Comparison of ENCODE assay signal across 24 mouse cellular contexts in the genomic region with DNA sequence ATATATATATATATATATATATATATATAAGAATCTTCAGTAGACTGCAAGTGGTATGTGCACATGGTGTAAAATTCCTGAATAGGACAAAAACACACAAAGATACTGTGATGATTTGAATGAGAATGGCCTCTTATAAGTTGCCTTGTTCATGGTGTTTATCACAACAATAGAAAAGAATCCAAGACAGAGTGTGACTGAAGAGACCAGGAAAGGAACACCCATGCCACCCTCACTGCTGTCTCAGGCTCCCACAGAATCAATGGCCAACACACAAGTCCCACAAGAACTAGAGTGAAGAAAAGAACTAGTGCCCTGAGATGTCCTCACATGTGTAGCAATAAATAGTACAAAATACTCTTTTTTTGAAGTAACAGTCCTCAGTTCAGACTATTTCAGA. TPM values are rescaled to one million over a fixed set of nuclear protein-coding genes. Genes with fewer than 3 reads are reported as not detected.
A peak's percentile ranks its signal among the peaks of the same experiment; 100 is the strongest.
DNase-seq lines count a peak whose midpoint lies in the region; ATAC-seq and TF ChIP-seq lines count a peak whose summit lies in the region.
"Had no signal": no experiment of that assay in that cellular context is flagged by ENCODE, and none has a peak within 500 bp of the region (broad histone marks: within the 10 kb centered on the region; RNA-seq: fewer than 3 reads in every experiment).

No protein-coding gene starts in this region.

- DNase-seq in midbrain, embryonic 11.5 days (ENCODE audit: low spot score, missing footprints), result peak; percentile 66
- DNase-seq in ES-E14 (ENCODE audit: low read depth, low spot score), result peak; percentile 9
- peak; percentile 66 for DNase-seq in ZHBTc4 (ENCODE audit: low read depth, low spot score)
- DNase-seq in cerebellum, postnatal 4 days (ENCODE audit: low spot score in 2 of 2), result no peak
- DNase-seq: adrenal gland, postnatal 10 days; adrenal gland, postnatal 25 days; cerebellum, adult 11 months; cerebellum, adult 18-20 months; cerebellum, adult 8-10 months; cerebellum, adult 9-11 months; cerebellum, postnatal 14 days; cerebellum, postnatal 36 days had no signal

- H3K36me3 ChIP-seq in midbrain, embryonic 11.5 days (ENCODE audit: control insufficient read depth, insufficient read depth, low read length), result no peaks in the 10 kb centered on the region
- no peaks in the 10 kb centered on the region for H3K36me3 ChIP-seq in midbrain, embryonic 16.5 days (ENCODE audit: control insufficient read depth, insufficient read depth, low read length)
- no peaks in the 10 kb centered on the region for H3K36me3 ChIP-seq in ES-E14 (ENCODE audit: control insufficient read depth, insufficient read depth, low read length, poor library complexity, severe bottlenecking)
- H3K36me3 ChIP-seq: embryonic facial prominence, embryonic 10.5 days; embryonic facial prominence, embryonic 12.5 days; forebrain, embryonic 10.5 days; forebrain, embryonic 12.5 days; G1E had no signal

- H3K4me1 ChIP-seq in midbrain, embryonic 11.5 days (ENCODE audit: control insufficient read depth, insufficient read depth, low read length), result no peaks in the 10 kb centered on the region; the same call in 1 of the 2 replicates
- no peaks in the 10 kb centered on the region for H3K4me1 ChIP-seq in midbrain, embryonic 16.5 days (ENCODE audit: control insufficient read depth, insufficient read depth, low read length)
- no peaks in the 10 kb centered on the region for H3K4me1 ChIP-seq in ES-E14 (ENCODE audit: control insufficient read depth in 2 of 2, insufficient read depth in 2 of 2, low read length in 2 of 2, poor library complexity in 1 of 2)
- H3K4me1 ChIP-seq: forebrain, embryonic 10.5 days; forebrain, embryonic 12.5 days had no signal

- no peaks in the 10 kb centered on the region for H3K9me3 ChIP-seq in midbrain, embryonic 11.5 days (ENCODE audit: control insufficient read depth, low read length)
- H3K9me3 ChIP-seq in midbrain, embryonic 16.5 days (replicated peaks; ENCODE audit: control insufficient read depth, low read length, poor library complexity, severe bottlenecking), result no peaks in the 10 kb centered on the region
- H3K9me3 ChIP-seq in ES-E14 (ENCODE audit: control insufficient read depth, insufficient read depth, low read depth, low read length), result no peaks in the 10 kb centered on the region
- H3K9me3 ChIP-seq: embryonic facial prominence, embryonic 10.5 days; embryonic facial prominence, embryonic 12.5 days; forebrain, embryonic 10.5 days; forebrain, embryonic 12.5 days; G1E had no signal

- in situ Hi-C loops in ES-E14 (cut with MboI; ENCODE audit: low sequenced_read_pairs in 2 of 2, unreplicated experiment in 2 of 2), result no loop called here

- no peak for ATAC-seq in midbrain, embryonic 11.5 days (ENCODE audit: low FRiP score)
- ATAC-seq in midbrain, embryonic 16.5 days, result no peak
- ATAC-seq in erythroblast, adult 5-6 weeks (replicated peaks; ENCODE audit: low FRiP score, poor library complexity, severe bottlenecking), result no peak
- ATAC-seq: activated CD4-positive, CD25-positive, alpha-beta regulatory T cell, adult 4 months; forebrain, embryonic 14.5 days; forebrain, embryonic 16.5 days; Patski had no signal

- peaks cover 20% of the 10 kb centered on the region for H3K27me3 ChIP-seq in midbrain, embryonic 11.5 days (ENCODE audit: control insufficient read depth, insufficient read depth, low read length)
- peaks cover 11% of the 10 kb centered on the region for H3K27me3 ChIP-seq in midbrain, embryonic 16.5 days (ENCODE audit: control insufficient read depth, insufficient read depth, low read depth, low read length)
- H3K27me3 ChIP-seq: embryonic facial prominence, embryonic 12.5 days; forebrain, embryonic 12.5 days; Patski had no signal

- no peak overlapping the region for H3K4me3 ChIP-seq in midbrain, embryonic 11.5 days (ENCODE audit: low read depth, low read length)
- H3K4me3 ChIP-seq in midbrain, embryonic 16.5 days (ENCODE audit: low read depth, low read length), result no peak overlapping the region
- H3K4me3 ChIP-seq in ES-E14 (ENCODE audit: insufficient read depth in 1 of 2, low read depth in 1 of 2, low read length in 2 of 2, poor library complexity in 1 of 2, severe bottlenecking in 1 of 2), result no peak overlapping the region
- H3K4me3 ChIP-seq: embryonic facial prominence, embryonic 10.5 days; embryonic facial prominence, embryonic 12.5 days; erythroblast, embryonic 14.5 days; forebrain, embryonic 10.5 days; forebrain, embryonic 12.5 days had no signal

- no peak overlapping the region for H3K9ac ChIP-seq in midbrain, embryonic 11.5 days (ENCODE audit: low read length)
- no peak overlapping the region for H3K9ac ChIP-seq in midbrain, embryonic 16.5 days (ENCODE audit: low read depth, low read length)
- H3K9ac ChIP-seq in ES-E14 (ENCODE audit: insufficient read depth, low read depth, low read length, poor library complexity, severe bottlenecking), result no peak overlapping the region
- H3K9ac ChIP-seq: embryonic facial prominence, embryonic 12.5 days; forebrain, embryonic 12.5 days had no signal

- H3K4me2 ChIP-seq in midbrain, embryonic 11.5 days, result no peak overlapping the region
- H3K4me2 ChIP-seq in midbrain, embryonic 16.5 days (ENCODE audit: low read length), result no peak overlapping the region
- H3K4me2 ChIP-seq: embryonic facial prominence, embryonic 12.5 days; forebrain, embryonic 12.5 days had no signal

- H3K27ac ChIP-seq in midbrain, embryonic 11.5 days (ENCODE audit: low read depth, low read length), result no peak overlapping the region
- no peak overlapping the region for H3K27ac ChIP-seq in midbrain, embryonic 16.5 days (ENCODE audit: low read length)
- no peak overlapping the region for H3K27ac ChIP-seq in ES-E14 (ENCODE audit: insufficient read depth, low read depth, low read length, poor library complexity, severe bottlenecking)
- H3K27ac ChIP-seq: embryonic facial prominence, embryonic 10.5 days; embryonic facial prominence, embryonic 12.5 days; forebrain, embryonic 10.5 days; forebrain, embryonic 12.5 days had no signal

TF ChIP-seq in ES-E14, 5 proteins besides CTCF, POLR2A, EP300 and RAD21:
- TF ChIP-seq ZC3H11A (IDR thresholded peaks at IDR 0.05; ENCODE audit: borderline replicate concordance, low read depth, low read length) (no peak), CHD2 (IDR thresholded peaks at IDR 0.05; ENCODE audit: low read depth, low read length) (no peak), MAFK (IDR thresholded peaks at IDR 0.05; ENCODE audit: insufficient read depth, low read depth, low read length) (no peak), HCFC1 (IDR thresholded peaks at IDR 0.05; ENCODE audit: borderline replicate concordance, insufficient read depth, low read length) (no peak), ZNF384 (IDR thresholded peaks at IDR 0.05; ENCODE audit: low read depth, low read length) (no peak)

RNA-seq across cellular contexts. Expression of a gene that starts 26.3 kb away (rescaled TPM):
- 110 and 112 TPM in 2 replicates for polyA plus RNA-seq in midbrain, embryonic 11.5 days (2014; fragmentation: Nextera tagmentation; extraction: Ambion mirVana)
- 138 and 141 TPM in 2 replicates for polyA plus RNA-seq in midbrain, embryonic 16.5 days (2015; fragmentation: Nextera tagmentation; extraction: Ambion mirVana)
- 7.8 and 14.3 TPM in 2 replicates for total RNA-seq in ES-E14 (2012; rRNA removed)
- total RNA-seq in erythroblast, adult 5-6 weeks (2015; ENCODE audit: low replicate concordance), result 2.7 and 6.7 TPM in 2 replicates
- total RNA-seq in erythroblast, adult 5-6 weeks (2017; ENCODE audit: low replicate concordance), result 4.6 and 16.9 TPM in 2 replicates

RNA-seq across cellular contexts. Expression of a gene that starts 47.2 kb away (rescaled TPM):
- polyA plus RNA-seq in midbrain, embryonic 11.5 days (2014; fragmentation: Nextera tagmentation; extraction: Ambion mirVana), result 11.8 and 12.5 TPM in 2 replicates
- 16.8 and 17.9 TPM in 2 replicates for polyA plus RNA-seq in midbrain, embryonic 16.5 days (2015; fragmentation: Nextera tagmentation; extraction: Ambion mirVana)
- total RNA-seq in ES-E14 (2012; rRNA removed), result 9.1 and 10.2 TPM in 2 replicates
- not detected in 2 replicates for total RNA-seq in erythroblast, adult 5-6 weeks (2015; ENCODE audit: low replicate concordance)
- 0.77 and 0.98 TPM in 2 replicates for total RNA-seq in erythroblast, adult 5-6 weeks (2017; ENCODE audit: low replicate concordance)

Comparison
In these comparisons a context has a peak if more than half of its experiments do, and no peak if none do; other contexts are left out.
1. DNase-seq: peak in midbrain, embryonic 11.5 days (single experiment), ES-E14 (single experiment) and ZHBTc4 (single experiment); none in cerebellum, postnatal 4 days (0 of 2).